Mouse (Mus musculus): ENCODE measurements around the gene Grip2. TPM values are rescaled to one million over a fixed set of nuclear protein-coding genes. Genes with fewer than 3 reads are reported as not detected.

Grip2 gene
- polyA plus RNA-seq, 1 experiment from 2014 or later: not detected

DNA sequence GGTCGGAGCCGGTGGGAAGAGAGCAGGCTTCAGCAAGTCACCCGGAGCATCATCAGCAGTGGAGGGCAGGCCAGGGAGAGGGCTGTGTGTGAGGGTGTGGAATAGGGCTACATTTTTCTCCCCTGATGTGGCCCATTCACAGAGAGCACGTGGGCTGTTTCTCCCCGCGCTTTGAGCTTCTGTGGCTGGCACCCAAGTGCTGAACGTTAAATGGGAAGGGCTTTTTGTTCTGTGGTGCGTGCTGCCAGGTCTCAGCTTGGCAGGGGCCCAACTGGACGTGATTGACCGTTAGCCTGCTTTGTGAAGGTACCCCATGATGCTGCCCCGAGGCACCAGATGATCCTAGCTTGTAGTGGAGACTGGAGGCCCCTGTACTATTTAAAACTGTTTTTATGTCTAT, 94.9 kb downstream of the Grip2 start:
- peaks cover 99% of the 10 kb centered on the region for H3K79me2 ChIP-seq (ENCODE audit: inconsistent target)
- no peak overlapping the region for H3K4me3 ChIP-seq (ENCODE audit: inconsistent target)
- 95% methylated on average over 11 of the region's 11 CpGs for WGBS (ENCODE audit: missing documents)
- no peak overlapping the region for H3K27ac ChIP-seq
- peaks cover 97% of the 10 kb centered on the region for H3K36me3 ChIP-seq (ENCODE audit: inconsistent target)

- Histone ChIP-seq H3K36me3 (ENCODE audit: inconsistent target) (peaks cover 96% of the 10 kb centered on the region), H3K79me2 (ENCODE audit: inconsistent target) (peaks cover 100% of the 10 kb centered on the region), H3K4me3 (ENCODE audit: inconsistent target) (no peak overlapping the region), H3K27ac (no peak overlapping the region)
- 93% methylated on average over 8 of the region's 12 CpGs for WGBS (ENCODE audit: missing documents)
Observed at GRCm38 (mm10) chr6:91729677-91730127, 97.3 kb downstream of the Grip2 start.

DNA sequence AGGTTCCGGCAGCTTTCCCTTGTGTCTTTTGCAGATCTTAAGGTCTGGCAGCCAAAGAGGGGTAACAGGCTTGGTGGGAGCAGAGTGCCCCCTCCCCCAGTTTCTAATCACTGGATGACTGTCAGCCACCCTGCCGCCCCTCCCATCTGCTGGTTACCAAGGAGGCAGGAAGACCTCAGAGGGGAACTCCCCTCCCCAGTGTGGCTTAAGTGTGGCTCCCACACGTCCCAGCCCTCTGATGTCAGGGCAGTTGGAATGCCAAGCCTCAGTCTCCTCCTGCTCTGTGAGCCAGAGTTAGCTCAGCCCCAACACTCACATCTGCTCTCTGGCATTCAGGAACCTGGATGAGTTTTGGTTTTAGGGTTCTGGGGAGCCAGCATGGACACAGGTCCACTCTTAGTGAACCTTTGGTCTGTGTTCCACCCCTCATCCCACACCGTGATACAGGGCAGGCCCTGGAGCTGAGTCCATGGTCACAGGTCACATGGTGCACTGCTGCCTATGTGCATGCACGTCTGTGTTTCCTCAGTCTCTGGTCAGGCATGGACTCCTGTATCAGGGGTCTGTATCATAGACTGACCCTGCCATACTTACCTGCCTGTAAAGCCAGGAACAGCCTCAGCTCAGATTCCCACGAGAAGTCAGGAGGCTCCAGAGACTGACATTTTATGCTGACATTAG, 98.0 kb downstream of the Grip2 start:
- peaks cover 96% of the 10 kb centered on the region for H3K36me3 ChIP-seq (ENCODE audit: inconsistent target)
- H3K4me3 ChIP-seq (ENCODE audit: inconsistent target): no peak overlapping the region
- no peak overlapping the region for H3K27ac ChIP-seq
- peaks cover 100% of the 10 kb centered on the region for H3K79me2 ChIP-seq (ENCODE audit: inconsistent target)
- WGBS (ENCODE audit: missing documents): 92% methylated on average over 6 of the region's 6 CpGs

GRCm38 (mm10) chr6:91727361-91727760, 99.7 kb downstream of the Grip2 start:
- H3K36me3 ChIP-seq (ENCODE audit: inconsistent target): peaks cover 99% of the 10 kb centered on the region
- no peak overlapping the region for H3K4me3 ChIP-seq (ENCODE audit: inconsistent target)
- H3K79me2 ChIP-seq (ENCODE audit: inconsistent target): peaks cover 100% of the 10 kb centered on the region
- H3K27ac ChIP-seq: peak overlapping the region; percentile 17; the same call in 1 of the 2 replicates
- 80% methylated on average over 1 of the region's 1 CpGs for WGBS (ENCODE audit: missing documents)

- Histone ChIP-seq H3K36me3 (ENCODE audit: inconsistent target) (peaks cover 69% of the 10 kb centered on the region), H3K79me2 (ENCODE audit: inconsistent target) (peaks cover 99% of the 10 kb centered on the region), H3K27ac (no peak overlapping the region), H3K4me3 (ENCODE audit: inconsistent target) (no peak overlapping the region)
- 81% methylated on average over 11 of the region's 12 CpGs for WGBS (ENCODE audit: missing documents)
Observed at GRCm38 (mm10) chr6:91721215-91721701, 105.8 kb downstream of the Grip2 start.

DNA sequence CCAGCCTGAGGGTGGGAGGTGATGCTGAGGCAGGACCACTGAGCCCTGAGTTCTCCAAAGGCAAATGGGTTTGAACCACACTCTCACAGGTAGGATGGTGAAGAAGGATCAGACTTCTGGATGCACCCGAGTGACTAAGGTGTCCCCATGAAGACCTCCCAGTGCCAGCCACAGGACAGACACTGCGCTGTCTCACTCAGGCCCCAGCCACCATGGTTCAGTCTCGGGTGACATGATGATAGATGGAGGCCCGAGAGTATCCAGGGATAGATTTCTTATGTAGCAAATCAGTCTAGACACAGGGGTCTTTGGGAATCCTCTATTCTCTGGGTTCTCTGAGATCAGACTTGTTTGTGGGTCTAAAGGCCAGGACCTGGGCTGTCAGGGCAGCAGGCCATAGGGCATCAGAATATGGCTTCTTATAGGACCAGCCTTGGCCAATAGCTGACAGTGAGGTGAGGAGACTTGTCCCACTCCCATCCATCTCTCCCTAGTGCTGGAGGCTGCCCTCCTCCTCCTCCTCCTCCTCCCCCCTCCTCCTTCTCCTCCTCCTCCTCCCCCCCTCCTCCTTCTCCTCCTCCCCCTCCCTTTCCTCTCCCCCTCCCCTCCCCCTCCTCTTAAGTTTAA, 106.3 kb downstream of the Grip2 start:
- peaks cover 64% of the 10 kb centered on the region for H3K36me3 ChIP-seq (ENCODE audit: inconsistent target)
- no peak overlapping the region for H3K27ac ChIP-seq
- WGBS (ENCODE audit: missing documents): 94% methylated on average over 3 of the region's 4 CpGs
- peaks cover 97% of the 10 kb centered on the region for H3K79me2 ChIP-seq (ENCODE audit: inconsistent target)
- H3K4me3 ChIP-seq (ENCODE audit: inconsistent target): no peak overlapping the region

DNA sequence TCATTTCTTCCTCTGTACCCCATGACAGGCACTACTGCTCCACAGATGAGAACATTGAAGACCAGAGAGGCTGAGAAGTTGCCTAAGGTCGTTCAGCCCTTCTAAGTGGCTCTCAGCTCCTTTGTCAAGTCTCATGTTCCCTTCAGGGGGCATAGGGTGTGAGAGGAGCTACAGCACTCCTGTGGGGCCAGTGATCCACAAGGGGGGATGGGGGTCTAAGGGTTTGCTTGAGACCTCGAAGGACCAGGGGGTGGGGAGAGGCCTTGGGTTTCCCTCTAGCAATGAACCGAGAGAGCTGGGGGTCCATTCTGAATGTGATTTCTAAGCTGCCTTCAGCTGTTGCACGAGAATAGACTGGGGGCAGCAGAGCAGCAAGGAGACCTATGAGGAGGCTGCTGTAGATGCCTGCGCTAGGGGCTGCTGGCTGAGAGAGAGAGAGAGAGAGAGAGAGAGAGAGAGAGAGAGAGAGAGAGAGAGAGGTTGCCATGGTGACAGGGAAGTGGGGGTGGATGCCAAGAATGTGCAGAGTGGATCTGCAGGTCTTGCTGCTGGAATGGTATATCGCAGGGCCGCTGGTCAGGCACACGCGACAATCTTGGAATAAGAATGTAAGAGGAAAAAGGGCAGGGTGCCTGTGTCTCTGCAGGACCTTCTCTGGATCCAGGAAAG, 107.1 kb downstream of the Grip2 start:
- no peak overlapping the region for H3K4me3 ChIP-seq (ENCODE audit: inconsistent target)
- H3K79me2 ChIP-seq (ENCODE audit: inconsistent target): peaks cover 97% of the 10 kb centered on the region
- WGBS (ENCODE audit: missing documents): 100% methylated on average over 6 of the region's 9 CpGs
- peaks cover 57% of the 10 kb centered on the region for H3K36me3 ChIP-seq (ENCODE audit: inconsistent target)
- H3K27ac ChIP-seq: peak overlapping the region; percentile 99

GRCm38 (mm10) chr6:91719042-91719747, 107.9 kb downstream of the Grip2 start:
- 94% methylated on average over 6 of the region's 6 CpGs for WGBS (ENCODE audit: missing documents)

GRCm38 (mm10) chr6:91718603-91719002, 108.4 kb downstream of the Grip2 start:
- whole genome bisulfite sequencing (ENCODE audit: missing documents): 78% methylated on average over 1 of the region's 3 CpGs
- H3K79me2 ChIP-seq (ENCODE audit: inconsistent target): peaks cover 97% of the 10 kb centered on the region
- H3K36me3 ChIP-seq (ENCODE audit: inconsistent target): peaks cover 44% of the 10 kb centered on the region
- H3K27ac ChIP-seq: peak overlapping the region; percentile 99
- H3K4me3 ChIP-seq (ENCODE audit: inconsistent target): no peak overlapping the region

More at GRCm38 (mm10) chr6:91719042-91719747, 107.9 kb downstream of the Grip2 start:
- Histone ChIP-seq H3K79me2 (ENCODE audit: inconsistent target) (peaks cover 97% of the 10 kb centered on the region), H3K27ac (peak overlapping the region; percentile 99), H3K4me3 (ENCODE audit: inconsistent target) (no peak overlapping the region), H3K36me3 (ENCODE audit: inconsistent target) (peaks cover 49% of the 10 kb centered on the region)

GRCm38 (mm10) chr6:91718067-91718466, 109.0 kb downstream of the Grip2 start:
- H3K27ac ChIP-seq: peak overlapping the region; percentile 99
- peaks cover 38% of the 10 kb centered on the region for H3K36me3 ChIP-seq (ENCODE audit: inconsistent target)
- no peak overlapping the region for H3K4me3 ChIP-seq (ENCODE audit: inconsistent target)
- peaks cover 96% of the 10 kb centered on the region for H3K79me2 ChIP-seq (ENCODE audit: inconsistent target)
- WGBS (ENCODE audit: missing documents): 97% methylated on average over 2 of the region's 2 CpGs

DNA sequence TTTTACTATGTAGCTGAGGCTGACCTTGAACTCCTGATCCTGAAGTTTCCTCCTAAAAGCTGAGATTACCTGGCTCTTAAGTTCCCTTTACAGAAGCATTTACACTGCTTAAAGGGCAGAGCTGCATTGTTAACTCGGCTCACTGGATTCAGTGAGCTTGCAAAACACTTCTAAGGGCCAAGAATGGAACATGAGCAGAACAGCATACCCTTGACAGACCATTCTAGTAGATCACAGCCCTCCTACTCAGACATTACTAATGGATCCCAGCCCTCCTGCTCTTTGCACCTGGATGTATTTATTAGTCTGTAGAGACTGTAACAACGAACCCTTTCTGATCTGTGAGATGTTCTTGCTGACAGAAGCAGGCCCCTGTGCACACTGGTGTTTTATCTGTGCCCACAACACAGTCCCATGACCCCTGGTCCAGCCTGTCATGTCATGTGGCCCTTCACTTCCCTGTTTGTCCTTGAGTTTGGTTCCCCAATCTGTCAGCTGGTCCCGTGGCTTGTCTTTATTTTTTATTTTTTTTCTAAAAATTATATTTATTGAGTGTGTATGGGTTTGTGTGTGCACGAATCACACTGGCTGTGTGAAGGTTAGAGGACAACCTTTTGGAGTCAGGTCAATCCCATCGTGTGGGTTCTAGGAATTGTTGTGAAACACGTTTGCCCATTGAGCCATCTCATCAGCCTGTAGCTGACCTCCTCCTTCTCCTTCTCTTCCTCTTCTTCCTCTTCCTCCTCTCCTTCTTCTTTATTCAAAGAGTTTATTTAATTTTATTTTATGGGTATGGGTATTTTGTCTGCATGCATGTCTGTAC, 110.9 kb downstream of the Grip2 start:
- Histone ChIP-seq H3K36me3 (ENCODE audit: inconsistent target) (peaks cover 26% of the 10 kb centered on the region), H3K4me3 (ENCODE audit: inconsistent target) (no peak overlapping the region), H3K79me2 (ENCODE audit: inconsistent target) (peaks cover 82% of the 10 kb centered on the region), H3K27ac (peak overlapping the region; percentile 99)
- WGBS (ENCODE audit: missing documents): 3% methylated on average over 4 of the region's 6 CpGs

DNA sequence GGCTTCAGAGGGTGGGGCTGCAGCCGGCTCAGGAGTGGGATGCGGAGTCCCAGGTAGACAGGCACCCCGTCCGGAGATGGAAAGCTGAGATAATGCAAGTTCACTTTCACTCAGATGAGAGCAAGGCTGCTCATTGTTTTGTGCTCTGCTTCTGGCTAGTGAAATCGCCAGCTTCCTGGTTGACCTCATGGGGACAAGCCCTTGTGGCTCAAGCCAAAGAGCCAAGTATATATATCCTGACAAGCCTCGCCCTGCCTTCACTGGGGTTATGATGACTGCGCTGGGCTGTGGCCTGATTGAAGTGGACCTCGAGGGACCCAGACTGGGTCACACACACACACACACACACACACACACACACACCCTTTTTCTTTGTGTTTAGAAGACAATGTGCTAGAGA, 112.0 kb downstream of the Grip2 start:
- 64% methylated on average over 7 of the region's 8 CpGs for WGBS (ENCODE audit: missing documents)
- Histone ChIP-seq H3K4me3 (ENCODE audit: inconsistent target) (no peak overlapping the region), H3K27ac (peak overlapping the region; percentile 99), H3K36me3 (ENCODE audit: inconsistent target) (peaks cover 24% of the 10 kb centered on the region), H3K79me2 (ENCODE audit: inconsistent target) (peaks cover 82% of the 10 kb centered on the region)

DNA sequence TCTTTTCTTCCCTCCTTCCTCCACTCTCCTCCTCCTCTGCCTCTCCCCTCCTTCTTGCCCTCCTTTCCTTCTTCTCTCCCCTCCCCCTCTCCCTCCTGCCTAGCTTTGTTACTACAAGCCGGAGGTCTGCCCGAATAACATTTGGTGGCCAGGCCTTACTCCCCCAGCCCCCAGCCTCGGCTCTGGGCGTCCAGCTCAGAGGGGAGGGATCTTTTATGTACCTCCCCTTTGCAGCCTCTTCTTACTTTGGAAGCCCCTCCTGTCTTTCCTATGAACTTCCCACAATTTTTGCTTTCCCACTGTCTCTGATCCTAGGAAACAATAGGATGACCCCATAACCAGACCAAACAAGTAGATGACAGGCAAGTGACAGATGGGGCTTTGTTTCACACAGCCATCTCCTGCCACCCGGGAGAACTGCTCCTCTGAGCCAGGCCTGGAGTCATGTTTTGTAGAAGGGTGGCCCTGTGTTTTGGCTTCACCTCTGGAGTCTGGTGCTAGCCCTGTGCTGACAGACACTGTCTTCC, 113.6 kb downstream of the Grip2 start:
- Histone ChIP-seq H3K27ac (peak overlapping the region; percentile 99), H3K4me3 (ENCODE audit: inconsistent target) (no peak overlapping the region), H3K36me3 (ENCODE audit: inconsistent target) (peaks cover 11% of the 10 kb centered on the region), H3K79me2 (ENCODE audit: inconsistent target) (peaks cover 82% of the 10 kb centered on the region)
- 13% methylated on average over 5 of the region's 5 CpGs for WGBS (ENCODE audit: missing documents)

Measured in macrophage (primary cell).